Mouse (Mus musculus) midbrain, postnatal 0 days (tissue): ENCODE results near the gene Dlgap4. TPM values are rescaled to one million over a fixed set of nuclear protein-coding genes. Genes with fewer than 3 reads are reported as not detected.

ENCODE experiments used
- ATAC-seq: fragments of 200-750 bp; cut with Nextera tagmentation; 2 replicates; pipeline ENCODE4 v1.8.0; 2017; ENCODE audit warnings: moderate number of reproducible peaks, mild to moderate bottlenecking, moderate TSS enrichment, moderate library complexity; ENCODE audit not compliant: low FRiP score
- DNase-seq: peaks from one replicate; pipeline ENCODE4 v3.0.0-alpha.2; 2015; ENCODE audit warnings: low spot score
- H3K27ac ChIP-seq: fragments of 300-500 bp; sonication (generic); 2 replicates; pipeline ENCODE4 v1.5.1; 2014; ENCODE audit warnings: low read depth, mild to moderate bottlenecking, low read length, mixed read lengths
- H3K27me3 ChIP-seq: fragments of 300-500 bp; sonication (generic); 2 replicates; pipeline ENCODE4 v1.6.1; 2014; ENCODE audit warnings: low read length, control low read depth, mixed read lengths; ENCODE audit not compliant: insufficient read depth
- H3K36me3 ChIP-seq: fragments of 300-500 bp; sonication (generic); 2 replicates; pipeline ENCODE4 v1.6.1; 2014; ENCODE audit warnings: low read length, control low read depth, mixed read lengths; ENCODE audit not compliant: insufficient read depth
- H3K4me1 ChIP-seq: fragments of 300-500 bp; sonication (generic); 2 replicates; pipeline ENCODE4 v1.6.1; 2014; ENCODE audit warnings: mild to moderate bottlenecking, control low read depth, antibody characterized with exemption, low read length, mixed read lengths; ENCODE audit not compliant: insufficient read depth
- H3K4me2 ChIP-seq: fragments of 300-500 bp; sonication (generic); 2 replicates; pipeline ENCODE4 v1.6.1; 2014; ENCODE audit warnings: low read depth, mild to moderate bottlenecking, low read length, mixed read lengths; ENCODE audit not compliant: poor library complexity, severe bottlenecking
- H3K4me3 ChIP-seq: fragments of 300-500 bp; sonication (generic); 2 replicates; pipeline ENCODE4 v1.5.1; 2014; ENCODE audit warnings: low read depth, mild to moderate bottlenecking, low read length, moderate library complexity
- H3K9ac ChIP-seq: fragments of 300-500 bp; sonication (generic); replicated peaks from 2 replicates; pipeline ENCODE4 v1.6.1; 2014; ENCODE audit warnings: mild to moderate bottlenecking, low read length, moderate library complexity, mixed read lengths; ENCODE audit not compliant: poor library complexity, severe bottlenecking
- H3K9me3 ChIP-seq: fragments of 300-500 bp; sonication (generic); 2 replicates; pipeline ENCODE4 v1.6.1; 2016; ENCODE audit warnings: low read length, control low read depth
- CTCF ChIP-seq: IDR thresholded peaks from 2 replicates; pipeline ENCODE4 v1.5.1; 2016; ENCODE audit warnings: antibody characterized with exemption, mild to moderate bottlenecking
- WGBS: fragments of 180-500 bp; shearing (Covaris S2); extraction: QIAGEN DNeasy Blood & Tissue Kit; methylation state at CpG from one replicate; pipeline ENCODE4 v1.1.7; 2014; 5-methylcytosine and 5-hydroxymethylcytosine counted together
- polyA plus RNA-seq: library from polyadenylated mRNA; unstranded; fragments of >200 nt; fragmentation: Nextera tagmentation; extraction: Ambion mirVana; gene quantifications from 2 replicates; pipeline ENCODE4 v1.2.1, GENCODE M21; 2015
- total RNA-seq: library from RNA; depleted of rRNA; stranded (reverse); fragments of >200 nt; gene quantifications from 2 replicates; pipeline ENCODE4 v1.2.3, GENCODE M21; 2014

Dlgap4 gene
- total and polyA plus RNA-seq, 2 experiments from 2014 or later, result 240 to 246 TPM

DNA sequence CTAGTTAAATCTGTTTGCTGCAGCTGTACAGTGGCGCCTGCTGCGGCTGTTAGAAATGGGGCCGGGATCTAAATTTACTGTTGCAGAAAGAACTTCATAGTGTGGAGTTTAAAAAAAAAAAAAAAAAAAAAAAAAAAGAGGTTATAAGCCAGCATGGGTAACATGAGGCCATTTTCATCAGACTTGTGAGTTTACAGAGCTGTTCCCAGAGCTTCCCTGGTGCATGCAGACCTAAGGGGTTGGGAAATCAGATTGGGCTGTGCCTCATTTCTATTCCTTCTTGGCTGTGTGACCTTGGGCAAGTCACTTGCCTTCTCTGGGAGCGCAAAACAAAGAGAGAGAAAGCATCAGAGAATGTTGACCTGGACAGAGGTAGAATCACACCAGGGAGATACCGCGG lies 55.1 kb downstream of the Dlgap4 start:
- Histone ChIP-seq H3K27ac (no peak overlapping the region), H3K27me3 (no peaks in the 10 kb centered on the region), H3K4me3 (no peak overlapping the region), H3K4me1 (peaks cover 4% of the 10 kb centered on the region; the same call in 1 of the 2 replicates), H3K4me2 (no peak overlapping the region), H3K9me3 (no peaks in the 10 kb centered on the region), H3K9ac (no peak overlapping the region), H3K36me3 (0 out of 2 replicates have a peak, but pooled peaks cover 3% of the 10 kb centered on the region)
- TF ChIP-seq CTCF, result no peak
- no peak for ATAC-seq
- 90% methylated on average over 6 of the region's 6 CpGs for WGBS
- DNase-seq, result no peak

DNA sequence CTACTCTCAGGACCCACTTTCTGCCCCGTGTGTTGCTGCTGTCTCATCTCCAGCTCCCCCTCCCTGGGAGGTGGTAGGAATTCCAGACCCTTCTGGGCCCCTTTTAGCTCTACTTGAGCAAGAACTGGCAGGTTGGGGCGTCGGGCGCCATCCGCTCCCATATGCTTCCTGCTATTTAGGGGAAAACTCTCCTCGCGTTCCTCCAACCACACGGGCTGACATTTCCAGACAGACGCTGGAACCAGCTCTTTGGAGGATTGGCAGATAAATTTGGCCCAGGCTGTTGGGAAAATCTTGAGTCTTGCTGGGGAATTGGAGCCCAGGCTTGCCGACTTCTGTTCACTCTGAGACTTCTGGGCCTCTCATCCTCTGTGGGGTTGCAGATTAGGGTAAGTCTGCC lies 59.8 kb downstream of the Dlgap4 start:
- no peak overlapping the region for H3K4me2 ChIP-seq
- no peak overlapping the region for H3K9ac ChIP-seq
- no peak for ATAC-seq
- TF ChIP-seq CTCF, result no peak
- 82% methylated on average over 10 of the region's 10 CpGs for WGBS
- H3K27ac ChIP-seq, result no peak overlapping the region
- no peaks in the 10 kb centered on the region for H3K36me3 ChIP-seq
- H3K4me1 ChIP-seq, result no peaks in the 10 kb centered on the region; the same call in 1 of the 2 replicates
- no peaks in the 10 kb centered on the region for H3K9me3 ChIP-seq
- no peak overlapping the region for H3K4me3 ChIP-seq
- no peaks in the 10 kb centered on the region for H3K27me3 ChIP-seq
- no peak for DNase-seq

DNA sequence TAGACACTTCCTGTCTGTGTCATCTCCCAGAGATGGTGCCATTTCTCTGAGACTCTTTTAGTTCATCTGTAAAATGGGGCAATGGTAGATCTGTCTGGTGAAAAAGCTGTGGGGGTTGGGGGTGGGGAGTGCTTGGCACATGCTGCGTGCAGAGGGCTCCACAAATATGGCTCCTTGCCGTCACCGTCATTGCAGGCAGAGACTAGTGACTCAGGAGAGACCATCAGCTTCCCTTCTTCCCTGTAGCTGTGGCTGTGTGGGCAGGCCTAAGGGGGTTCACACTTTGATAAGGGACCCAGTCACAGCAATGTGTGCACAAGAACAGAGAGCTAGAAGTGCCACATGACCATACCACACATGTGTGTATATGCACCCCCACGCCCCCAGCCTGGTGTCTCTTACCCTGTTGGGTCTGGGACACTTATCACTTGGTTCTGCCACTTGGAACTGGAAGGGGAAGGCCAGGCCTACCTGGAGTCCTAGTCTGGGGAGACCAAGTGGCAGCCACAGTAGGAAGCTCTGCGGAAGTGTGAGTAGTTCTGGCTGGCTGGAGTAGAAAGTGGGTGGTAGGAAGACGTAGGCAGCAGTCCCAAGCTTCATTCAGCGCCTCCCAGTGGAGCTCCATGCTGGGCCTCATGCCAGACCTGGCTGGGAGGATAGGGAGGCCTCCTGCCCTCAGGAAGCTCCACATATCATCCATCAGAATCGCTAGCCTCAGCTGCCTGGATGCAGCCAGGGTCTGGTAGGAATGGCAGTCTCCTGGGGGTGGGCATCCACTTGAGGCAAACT lies 60.6 kb downstream of the Dlgap4 start:
- no peaks in the 10 kb centered on the region; the same call in 1 of the 2 replicates for H3K4me1 ChIP-seq
- no peak overlapping the region for H3K4me2 ChIP-seq
- no peak overlapping the region for H3K4me3 ChIP-seq
- no peak overlapping the region for H3K9ac ChIP-seq
- H3K9me3 ChIP-seq, result no peaks in the 10 kb centered on the region
- H3K27me3 ChIP-seq, result no peaks in the 10 kb centered on the region
- no peaks in the 10 kb centered on the region for H3K36me3 ChIP-seq
- TF ChIP-seq CTCF, result no peak
- WGBS, result 76% methylated on average over 8 of the region's 8 CpGs
- ATAC-seq, result no peak
- H3K27ac ChIP-seq, result no peak overlapping the region
- DNase-seq, result no peak

DNA sequence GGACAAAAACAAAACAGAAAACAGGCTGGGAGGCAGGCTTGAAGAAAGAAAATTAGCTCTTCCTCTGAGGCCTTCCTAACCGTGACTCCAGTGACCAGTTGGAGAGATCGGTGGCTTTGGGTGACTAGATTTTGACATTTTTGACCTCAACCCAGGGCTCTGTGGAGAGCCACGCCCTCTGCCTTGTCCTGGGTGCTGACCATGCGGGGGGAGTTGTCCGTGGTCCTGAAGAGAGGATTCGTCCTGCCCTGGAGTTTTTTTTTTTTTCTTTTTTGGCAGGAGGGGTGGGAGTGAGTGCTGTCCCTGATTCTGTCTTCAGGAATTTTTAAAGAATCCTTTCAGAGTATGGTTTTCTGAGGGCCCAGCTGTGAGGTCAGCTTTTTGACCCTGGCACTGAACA lies 63.4 kb downstream of the Dlgap4 start:
- Histone ChIP-seq H3K27me3 (no peaks in the 10 kb centered on the region), H3K9me3 (no peaks in the 10 kb centered on the region), H3K4me3 (no peak overlapping the region), H3K4me2 (no peak overlapping the region), H3K9ac (no peak overlapping the region), H3K36me3 (no peaks in the 10 kb centered on the region), H3K4me1 (no peaks in the 10 kb centered on the region), H3K27ac (no peak overlapping the region)
- no peak for TF ChIP-seq CTCF
- WGBS, result 29% methylated on average over 6 of the region's 6 CpGs
- no peak for DNase-seq
- ATAC-seq, result no peak

DNA sequence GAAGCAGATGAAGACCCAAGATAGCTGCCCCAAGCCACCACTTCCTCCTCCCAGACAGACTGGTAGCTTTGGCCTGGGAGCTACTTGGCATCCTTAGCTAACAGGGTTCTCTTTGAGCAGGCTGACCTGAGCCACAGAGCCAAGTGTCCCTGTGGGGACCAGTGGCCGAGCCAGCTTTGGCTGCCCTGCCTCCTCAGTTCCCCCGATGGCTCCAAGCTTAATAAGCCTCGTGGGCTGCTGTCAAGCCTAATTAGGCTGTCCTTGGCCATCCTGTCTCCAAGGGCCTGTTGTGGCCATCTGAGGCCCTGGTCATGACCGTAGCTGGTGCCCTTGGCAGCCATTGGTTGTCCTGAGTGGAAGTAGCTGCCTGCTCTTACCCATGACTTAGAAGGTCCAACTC lies 64.6 kb downstream of the Dlgap4 start:
- Histone ChIP-seq H3K36me3 (no peaks in the 10 kb centered on the region), H3K4me2 (no peak overlapping the region), H3K9me3 (no peaks in the 10 kb centered on the region), H3K9ac (no peak overlapping the region), H3K27me3 (no peaks in the 10 kb centered on the region), H3K27ac (no peak overlapping the region), H3K4me3 (no peak overlapping the region), H3K4me1 (no peaks in the 10 kb centered on the region)
- no peak for ATAC-seq
- 67% methylated on average over 4 of the region's 4 CpGs for WGBS
- peak; percentile 66 for DNase-seq
- TF ChIP-seq CTCF, result no peak

- ATAC-seq, result 0 out of 2 replicates have a peak, but pooled peaks have one; percentile 48
- no peak for TF ChIP-seq CTCF
- H3K36me3 ChIP-seq, result no peaks in the 10 kb centered on the region
- no peak overlapping the region for H3K27ac ChIP-seq
- no peak overlapping the region for H3K4me3 ChIP-seq
- no peaks in the 10 kb centered on the region for H3K4me1 ChIP-seq
- 46% methylated on average over 12 of the region's 12 CpGs for WGBS
- no peak overlapping the region for H3K9ac ChIP-seq
- no peaks in the 10 kb centered on the region for H3K9me3 ChIP-seq
- no peaks in the 10 kb centered on the region for H3K27me3 ChIP-seq
- no peak overlapping the region for H3K4me2 ChIP-seq
- no peak for DNase-seq
Observed at GRCm38 (mm10) chr2:156682965-156683364, 69.5 kb downstream of the Dlgap4 start.
